ENCODE assay signal across 23 mouse cellular contexts in genomic region chr1:184725318-184725790, GRCm38 (mm10). TPM values are rescaled to one million over a fixed set of nuclear protein-coding genes. Genes with fewer than 3 reads are reported as not detected.
DNase-seq lines count a peak whose midpoint lies in the region; ATAC-seq and TF ChIP-seq lines count a peak whose summit lies in the region.
"Had no signal": no experiment of that assay in that cellular context is flagged by ENCODE, and none has a peak within 500 bp of the region (broad histone marks: within the 10 kb centered on the region; RNA-seq: fewer than 3 reads in every experiment).

No protein-coding gene starts in this region.

- H3K27ac ChIP-seq in hindbrain, embryonic 10.5 days = no peak overlapping the region
- no peak overlapping the region for H3K27ac ChIP-seq in hindbrain, embryonic 16.5 days (ENCODE audit: low read depth, low read length)
- H3K27ac ChIP-seq in midbrain, embryonic 11.5 days (ENCODE audit: low read depth, low read length) = no peak overlapping the region
- no peak overlapping the region for H3K27ac ChIP-seq in midbrain, postnatal 0 days (ENCODE audit: low read depth, low read length)
- H3K27ac ChIP-seq in embryonic facial prominence, embryonic 15.5 days (replicated peaks) = no peak overlapping the region
- H3K27ac ChIP-seq in limb, embryonic 13.5 days = no peak overlapping the region
- no peak overlapping the region for H3K27ac ChIP-seq in kidney, embryonic 16.5 days (ENCODE audit: low read length)
- H3K27ac ChIP-seq: hindbrain, embryonic 15.5 days; liver, embryonic 15.5 days; macrophage; neural tube, embryonic 12.5 days; stomach, embryonic 15.5 days had no signal

- peaks cover 100% of the 10 kb centered on the region for H3K27me3 ChIP-seq in hindbrain, embryonic 10.5 days (ENCODE audit: insufficient read depth, poor library complexity, severe bottlenecking)
- H3K27me3 ChIP-seq in hindbrain, embryonic 16.5 days (replicated peaks; ENCODE audit: control insufficient read depth, insufficient read depth, low read length) = peaks cover 74% of the 10 kb centered on the region
- peaks cover 95% of the 10 kb centered on the region for H3K27me3 ChIP-seq in midbrain, embryonic 11.5 days (ENCODE audit: control insufficient read depth, insufficient read depth, low read length)
- H3K27me3 ChIP-seq in midbrain, postnatal 0 days (ENCODE audit: insufficient read depth, low read length) = peaks cover 95% of the 10 kb centered on the region
- H3K27me3 ChIP-seq in embryonic facial prominence, embryonic 15.5 days = peaks cover 95% of the 10 kb centered on the region
- peaks cover 100% of the 10 kb centered on the region for H3K27me3 ChIP-seq in limb, embryonic 13.5 days
- peaks cover 100% of the 10 kb centered on the region for H3K27me3 ChIP-seq in kidney, embryonic 16.5 days (ENCODE audit: insufficient read depth, low read length)

- no peak overlapping the region for H3K4me3 ChIP-seq in hindbrain, embryonic 10.5 days
- no peak overlapping the region for H3K4me3 ChIP-seq in hindbrain, embryonic 16.5 days (ENCODE audit: low read length)
- no peak overlapping the region for H3K4me3 ChIP-seq in midbrain, embryonic 11.5 days (ENCODE audit: low read depth, low read length)
- H3K4me3 ChIP-seq in midbrain, postnatal 0 days (ENCODE audit: low read depth, low read length) = no peak overlapping the region
- no peak overlapping the region for H3K4me3 ChIP-seq in embryonic facial prominence, embryonic 15.5 days (replicated peaks)
- H3K4me3 ChIP-seq in limb, embryonic 13.5 days = no peak overlapping the region; the same call in 1 of the 2 replicates
- no peak overlapping the region for H3K4me3 ChIP-seq in kidney, embryonic 16.5 days (ENCODE audit: low read length)
- H3K4me3 ChIP-seq: hindbrain, embryonic 15.5 days; liver, embryonic 15.5 days; neural tube, embryonic 12.5 days; stomach, embryonic 15.5 days had no signal

- H3K36me3 ChIP-seq in hindbrain, embryonic 10.5 days = no peaks in the 10 kb centered on the region
- H3K36me3 ChIP-seq in hindbrain, embryonic 16.5 days (ENCODE audit: control insufficient read depth, insufficient read depth, low read length) = no peaks in the 10 kb centered on the region
- no peaks in the 10 kb centered on the region for H3K36me3 ChIP-seq in midbrain, embryonic 11.5 days (ENCODE audit: control insufficient read depth, insufficient read depth, low read length)
- H3K36me3 ChIP-seq in midbrain, postnatal 0 days (ENCODE audit: insufficient read depth, low read length) = no peaks in the 10 kb centered on the region
- H3K36me3 ChIP-seq in embryonic facial prominence, embryonic 15.5 days = no peaks in the 10 kb centered on the region
- H3K36me3 ChIP-seq in limb, embryonic 13.5 days = no peaks in the 10 kb centered on the region
- no peaks in the 10 kb centered on the region for H3K36me3 ChIP-seq in kidney, embryonic 16.5 days (ENCODE audit: insufficient read depth, low read length)
- H3K36me3 ChIP-seq: hindbrain, embryonic 15.5 days; liver, embryonic 15.5 days; neural tube, embryonic 12.5 days; stomach, embryonic 15.5 days had no signal

- peak; percentile 31 for DNase-seq in hindbrain, embryonic 10.5 days (ENCODE audit: low spot score)
- peak; percentile 93 for DNase-seq in midbrain, embryonic 11.5 days (ENCODE audit: low spot score, missing footprints)
- no peak for DNase-seq in midbrain, postnatal 0 days (ENCODE audit: low spot score)
- DNase-seq: cerebellum, adult 11-12 months; cerebellum, postnatal 10 days; forebrain, postnatal 0 days; gastrocnemius, postnatal 36 days; kidney, adult 2 months; kidney, postnatal 10 days; left cerebral cortex, postnatal 4 days; right cerebral cortex, adult 18-20 months; thymus, postnatal 36 days had no signal

- peaks cover 10% of the 10 kb centered on the region for H3K4me1 ChIP-seq in hindbrain, embryonic 10.5 days (replicated peaks)
- H3K4me1 ChIP-seq in hindbrain, embryonic 16.5 days (ENCODE audit: control insufficient read depth, insufficient read depth, low read depth, low read length) = peaks cover 9% of the 10 kb centered on the region
- H3K4me1 ChIP-seq in midbrain, embryonic 11.5 days (ENCODE audit: control insufficient read depth, insufficient read depth, low read length) = peaks cover 6% of the 10 kb centered on the region
- H3K4me1 ChIP-seq in midbrain, postnatal 0 days (ENCODE audit: insufficient read depth, low read length) = 0 out of 2 replicates have a peak, but pooled peaks cover 4% of the 10 kb centered on the region
- H3K4me1 ChIP-seq in embryonic facial prominence, embryonic 15.5 days = peaks cover 20% of the 10 kb centered on the region
- peaks cover 35% of the 10 kb centered on the region for H3K4me1 ChIP-seq in limb, embryonic 13.5 days
- peaks cover 9% of the 10 kb centered on the region for H3K4me1 ChIP-seq in kidney, embryonic 16.5 days (ENCODE audit: insufficient read depth, low read length)

- no peak overlapping the region for H3K9ac ChIP-seq in hindbrain, embryonic 16.5 days (ENCODE audit: low read depth, low read length)
- H3K9ac ChIP-seq in midbrain, embryonic 11.5 days (ENCODE audit: low read length) = no peak overlapping the region
- H3K9ac ChIP-seq in midbrain, postnatal 0 days (replicated peaks; ENCODE audit: low read length, poor library complexity, severe bottlenecking) = no peak overlapping the region
- H3K9ac ChIP-seq in embryonic facial prominence, embryonic 15.5 days = no peak overlapping the region
- H3K9ac ChIP-seq in limb, embryonic 13.5 days = no peak overlapping the region
- no peak overlapping the region for H3K9ac ChIP-seq in kidney, embryonic 16.5 days (replicated peaks; ENCODE audit: low read length)
- H3K9ac ChIP-seq: forebrain, postnatal 0 days; hindbrain, embryonic 15.5 days; liver, embryonic 15.5 days; neural tube, embryonic 12.5 days; stomach, embryonic 15.5 days had no signal

- H3K4me2 ChIP-seq in hindbrain, embryonic 16.5 days (ENCODE audit: low read length) = no peak overlapping the region
- H3K4me2 ChIP-seq in midbrain, embryonic 11.5 days = no peak overlapping the region
- no peak overlapping the region for H3K4me2 ChIP-seq in midbrain, postnatal 0 days (ENCODE audit: low read depth, low read length, poor library complexity, severe bottlenecking)
- 0 out of 2 replicates have a peak overlapping the region, but pooled peaks have one; percentile 1 for H3K4me2 ChIP-seq in embryonic facial prominence, embryonic 15.5 days (replicated peaks)
- peak overlapping the region; percentile 37 for H3K4me2 ChIP-seq in limb, embryonic 13.5 days (replicated peaks)
- no peak overlapping the region for H3K4me2 ChIP-seq in kidney, embryonic 16.5 days (replicated peaks; ENCODE audit: low read depth, low read length)
- H3K4me2 ChIP-seq: hindbrain, embryonic 15.5 days; liver, embryonic 15.5 days; neural tube, embryonic 12.5 days; stomach, embryonic 15.5 days had no signal

- TF ChIP-seq CTCF in midbrain, postnatal 0 days (IDR thresholded peaks at IDR 0.05) = no peak

- 1% methylated on average over 11 of the region's 11 CpGs for WGBS in hindbrain, embryonic 10.5 days
- 4% methylated on average over 11 of the region's 11 CpGs for WGBS in hindbrain, embryonic 16.5 days
- 2% methylated on average over 11 of the region's 11 CpGs for WGBS in midbrain, embryonic 11.5 days
- WGBS in midbrain, postnatal 0 days = 9% methylated on average over 11 of the region's 11 CpGs
- 18% methylated on average over 11 of the region's 11 CpGs for WGBS in embryonic facial prominence, embryonic 15.5 days
- WGBS in limb, embryonic 13.5 days = 7% methylated on average over 11 of the region's 11 CpGs
- 10% methylated on average over 11 of the region's 11 CpGs for WGBS in kidney, embryonic 16.5 days

- ATAC-seq in hindbrain, embryonic 16.5 days = no peak
- no peak for ATAC-seq in midbrain, embryonic 11.5 days (ENCODE audit: low FRiP score)
- no peak for ATAC-seq in midbrain, postnatal 0 days (ENCODE audit: low FRiP score)
- ATAC-seq in embryonic facial prominence, embryonic 15.5 days (ENCODE audit: insufficient number of reproducible peaks, low FRiP score, low TSS enrichment, low read depth) = no peak
- no peak for ATAC-seq in limb, embryonic 13.5 days (ENCODE audit: low FRiP score, low read depth)
- ATAC-seq in frontal cortex, adult (ENCODE audit: low TSS enrichment) = no peak
- no peak for ATAC-seq in kidney, embryonic 16.5 days (ENCODE audit: low FRiP score, low TSS enrichment)
- ATAC-seq: CD4-positive, CD25-positive, alpha-beta regulatory T cell, adult 4 months; forebrain, postnatal 0 days had no signal

- no peaks in the 10 kb centered on the region for H3K9me3 ChIP-seq in hindbrain, embryonic 10.5 days
- no peaks in the 10 kb centered on the region for H3K9me3 ChIP-seq in hindbrain, embryonic 16.5 days (ENCODE audit: control insufficient read depth, low read length)
- H3K9me3 ChIP-seq in midbrain, embryonic 11.5 days (ENCODE audit: control insufficient read depth, low read length) = no peaks in the 10 kb centered on the region
- H3K9me3 ChIP-seq in midbrain, postnatal 0 days (ENCODE audit: low read length) = no peaks in the 10 kb centered on the region
- no peaks in the 10 kb centered on the region for H3K9me3 ChIP-seq in embryonic facial prominence, embryonic 15.5 days (replicated peaks)
- no peaks in the 10 kb centered on the region for H3K9me3 ChIP-seq in limb, embryonic 13.5 days
- no peaks in the 10 kb centered on the region for H3K9me3 ChIP-seq in kidney, embryonic 16.5 days (ENCODE audit: low read length)
- H3K9me3 ChIP-seq: hindbrain, embryonic 15.5 days; liver, embryonic 15.5 days; neural tube, embryonic 12.5 days; stomach, embryonic 15.5 days had no signal

RNA-seq across cellular contexts. Expression of gene Hlx, which starts 7.1 kb away (rescaled TPM):
- 4.7 and 6.9 TPM in 2 replicates for polyA plus RNA-seq in hindbrain, embryonic 10.5 days (2016; fragmentation: Nextera tagmentation; extraction: Ambion mirVana)
- 2.3 and 2.4 TPM in 2 replicates for polyA plus RNA-seq in hindbrain, embryonic 16.5 days (2015; fragmentation: Nextera tagmentation; extraction: Ambion mirVana)
- polyA plus RNA-seq in midbrain, embryonic 11.5 days (2014; fragmentation: Nextera tagmentation; extraction: Ambion mirVana) = 2.2 and 2.7 TPM in 2 replicates
- total RNA-seq in midbrain, postnatal 0 days (2014; rRNA removed) = 0.71 and 1.5 TPM in 2 replicates
- polyA plus RNA-seq in midbrain, postnatal 0 days (2015; fragmentation: Nextera tagmentation; extraction: Ambion mirVana) = 1.5 and 1.9 TPM in 2 replicates
- polyA plus RNA-seq in embryonic facial prominence, embryonic 15.5 days (2015; fragmentation: Nextera tagmentation; extraction: Ambion mirVana) = 18.6 and 21.0 TPM in 2 replicates
- 26.2 and 30.3 TPM in 2 replicates for polyA plus RNA-seq in limb, embryonic 13.5 days (2015; fragmentation: Nextera tagmentation; extraction: Ambion mirVana)
- 12.8 and 13.2 TPM in 2 replicates for polyA plus RNA-seq in kidney, embryonic 16.5 days (2015; fragmentation: Nextera tagmentation; extraction: Ambion mirVana)
- polyA plus RNA-seq: CD4-positive, CD25-positive, alpha-beta regulatory T cell, adult 4 months had no signal

Comparison
In these comparisons a context has a peak if more than half of its experiments do, and no peak if none do; other contexts are left out.
1. H3K4me2 ChIP-seq: peak in embryonic facial prominence, embryonic 15.5 days (single experiment) and limb, embryonic 13.5 days (single experiment); none in hindbrain, embryonic 16.5 days (single experiment), midbrain, embryonic 11.5 days (single experiment), midbrain, postnatal 0 days (single experiment) and kidney, embryonic 16.5 days (single experiment).